Mouse (Mus musculus) T-cell, adult 66 days (primary cell): ENCODE data around the gene Olfr196. TPM values are rescaled to one million over a fixed set of nuclear protein-coding genes. Genes with fewer than 3 reads are reported as not detected.

ENCODE experiments used
- total RNA-seq, 2 experiments: library from RNA; stranded (reverse); gene quantifications; 3 replicates in 1 of 2; 4 replicates in 1 of 2; pipeline ENCODE4 v1.2.4; 2023

Gene Olfr196
- total RNA-seq, result not detected

DNA sequence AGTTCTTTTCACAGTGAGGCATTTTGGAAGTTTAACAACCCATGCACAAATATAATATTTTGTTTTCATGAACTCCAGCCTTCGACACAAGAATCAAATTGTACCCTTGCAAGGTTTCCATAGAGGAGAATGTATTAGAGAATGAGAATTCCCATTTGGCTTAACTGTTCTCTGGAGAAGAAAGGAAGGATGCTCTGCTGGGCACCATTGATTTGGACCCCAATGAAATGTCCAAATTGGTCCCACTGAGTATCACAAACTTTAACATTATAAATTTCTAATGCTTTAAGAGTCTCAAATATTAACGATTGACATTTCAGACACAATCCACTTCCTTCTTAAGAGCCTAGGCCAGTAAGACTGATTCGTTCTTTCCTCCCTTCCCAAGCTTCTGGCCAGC lies at the start of gene Olfr196:
TSS of gene Olfr196 (minus strand) at position 101 of the 400 bp plus-strand sequence.

DNA sequence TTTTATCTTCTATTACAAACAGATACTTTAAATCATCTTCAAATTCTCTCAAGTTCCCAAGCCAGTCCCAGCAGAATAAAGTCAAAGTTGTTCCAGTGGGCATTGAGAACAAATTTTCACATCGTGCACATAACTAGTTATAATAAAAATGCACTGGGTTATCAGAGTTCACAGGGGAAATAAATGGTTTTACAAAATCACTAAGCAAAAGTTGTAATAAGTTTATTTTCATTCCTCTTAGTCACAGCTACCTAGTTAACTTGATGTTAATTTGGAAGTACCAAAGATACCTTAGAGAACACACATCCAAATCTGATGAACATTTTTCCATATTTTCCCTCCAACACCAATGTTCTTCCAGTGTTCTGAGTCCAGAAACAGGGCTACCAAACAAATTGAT lies 49.4 kb upstream of the Olfr196 start, which contains the start of gene Olfr199:
TSS of gene Olfr199 (minus strand) at position 101 of the 400 bp plus-strand sequence.

DNA sequence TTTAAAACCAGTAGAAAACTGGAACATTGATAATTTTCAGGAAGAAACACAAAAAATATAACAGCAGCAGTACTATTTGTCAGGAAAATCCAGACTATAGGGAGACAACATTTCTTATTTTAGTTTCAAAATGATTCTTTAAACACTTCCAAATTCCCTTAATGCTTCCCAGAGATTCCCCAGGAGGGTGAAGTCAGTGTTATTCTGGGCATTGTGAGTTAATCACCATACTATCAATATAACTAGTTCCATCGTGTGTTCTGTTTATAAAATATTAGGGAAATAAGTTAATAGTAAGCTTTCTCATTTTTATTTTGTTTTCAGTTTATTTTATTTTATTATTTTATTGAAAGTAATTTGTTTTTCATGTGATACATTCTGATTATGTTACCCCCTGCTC lies 33.2 kb upstream of the Olfr196 start, which contains the start of gene Olfr198:
TSS of gene Olfr198 (minus strand) at position 101 of the 400 bp plus-strand sequence.

DNA sequence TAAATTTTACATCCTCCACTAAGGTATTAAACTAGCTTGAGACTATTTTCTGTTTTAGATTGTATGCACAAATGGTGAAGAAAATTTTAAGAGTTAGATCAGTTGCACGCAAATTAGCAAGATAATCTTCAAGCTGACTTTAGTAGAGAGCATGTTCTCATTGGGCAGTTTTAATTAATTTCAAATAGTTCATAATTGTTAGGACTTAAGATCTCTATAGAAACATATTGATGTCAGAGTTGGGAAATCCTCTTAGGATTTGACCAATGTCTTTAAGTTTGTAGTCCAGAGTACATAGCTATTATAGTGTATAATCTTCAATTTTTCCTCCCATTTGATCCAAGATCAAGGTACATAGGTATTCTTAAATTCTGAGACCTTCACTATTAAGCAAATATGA lies 23.5 kb downstream of the Olfr196 start, which contains the start of gene Olfr195:
TSS of gene Olfr195 (plus strand) at position 301 of the 400 bp plus-strand sequence.

DNA sequence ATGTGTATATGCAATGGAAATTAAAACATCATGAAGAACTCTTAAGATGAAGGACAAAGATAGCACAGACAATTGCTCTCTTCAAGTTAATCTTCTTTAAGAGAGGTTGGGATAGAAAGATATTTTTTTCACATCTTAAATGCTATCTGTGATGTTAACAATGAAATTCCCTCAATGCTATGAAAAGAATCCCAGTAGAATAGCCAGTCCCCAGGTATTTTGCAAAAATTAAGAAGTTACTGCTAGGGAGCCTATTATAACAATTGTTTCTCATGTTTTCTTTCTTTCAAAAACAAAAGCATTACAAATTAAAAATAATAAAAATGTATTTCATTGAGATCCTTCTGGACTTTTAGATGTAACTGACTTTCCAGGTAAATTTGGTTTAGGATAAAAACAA lies 49.3 kb downstream of the Olfr196 start, which contains the start of gene Olfr194:
TSS of gene Olfr194 (minus strand) at position 101 of the 400 bp plus-strand sequence.

Other genes with a start within 250 kb of the Olfr196 start
- not detected for gene Olfr181, start 241.7 kb downstream of the Olfr196 start, total RNA-seq
- not detected for gene Olfr180, start 241.1 kb downstream of the Olfr196 start, total RNA-seq
- not detected for gene Olfr183, start 175.1 kb downstream of the Olfr196 start, total RNA-seq
- gene Olfr186, start 140.2 kb downstream of the Olfr196 start, total RNA-seq, result not detected
- not detected for gene Olfr187, start 130.7 kb downstream of the Olfr196 start, total RNA-seq
- not detected for gene Olfr190, start 92.4 kb downstream of the Olfr196 start, total RNA-seq
- not detected for gene Olfr191, start 80.6 kb downstream of the Olfr196 start, total RNA-seq
- gene Olfr193, start 58.6 kb downstream of the Olfr196 start, total RNA-seq, result not detected
- gene Olfr194, start 49.4 kb downstream of the Olfr196 start, total RNA-seq, result not detected
- gene Olfr195, start 23.4 kb downstream of the Olfr196 start, total RNA-seq, result not detected
- gene Olfr198, start 33.1 kb upstream of the Olfr196 start, total RNA-seq, result not detected
- not detected for gene Olfr199, start 49.3 kb upstream of the Olfr196 start, total RNA-seq
- gene Olfr201, start 102.2 kb upstream of the Olfr196 start, total RNA-seq, result not detected
- not detected for gene Olfr202, start 116.3 kb upstream of the Olfr196 start, total RNA-seq
- not detected for gene Olfr203, start 128.4 kb upstream of the Olfr196 start, total RNA-seq
- not detected for gene Olfr204, start 147.8 kb upstream of the Olfr196 start, total RNA-seq
- not detected for gene Olfr205, start 160.7 kb upstream of the Olfr196 start, total RNA-seq
- gene Olfr206, start 178.8 kb upstream of the Olfr196 start, total RNA-seq, result not detected
- not detected for gene Olfr209, start 193.5 kb upstream of the Olfr196 start, total RNA-seq
- not detected for gene Gabrr3, start 236.9 kb upstream of the Olfr196 start, total RNA-seq